Mouse (Mus musculus): Measurements from ENCODE around the gene Cadps2.

The Cadps2 gene

GRCm38 (mm10) chr6:23839009-23839811 lies at the start of gene Cadps2:
TSS of gene Cadps2 (minus strand) at chr6:23839421.
- DNase-seq, result peak; percentile 53

DNA sequence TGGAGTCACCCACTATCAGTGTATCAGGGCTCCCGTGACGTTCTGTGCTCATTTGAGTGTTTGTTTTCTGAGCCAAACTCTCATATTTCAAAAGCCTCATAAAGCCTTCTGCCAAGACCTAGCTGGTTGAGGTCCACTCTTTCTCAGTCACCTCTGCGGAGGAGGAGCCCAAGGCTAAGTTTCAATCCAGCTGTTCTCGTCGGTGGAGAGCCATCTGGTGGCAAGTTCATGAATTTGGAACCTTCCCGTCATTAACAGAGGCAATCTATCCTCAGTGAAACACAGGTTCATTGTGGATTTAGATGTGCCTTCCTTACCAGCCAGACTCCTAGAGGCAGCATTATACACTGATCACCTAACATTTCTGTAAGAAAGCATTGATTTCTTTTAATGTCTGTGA lies 47.2 kb upstream of the Cadps2 start:
- peak; percentile 33 for DNase-seq

GRCm38 (mm10) chr6:23876765-23877408 lies 37.7 kb upstream of the Cadps2 start:
- DNase-seq, result no peak

DNA sequence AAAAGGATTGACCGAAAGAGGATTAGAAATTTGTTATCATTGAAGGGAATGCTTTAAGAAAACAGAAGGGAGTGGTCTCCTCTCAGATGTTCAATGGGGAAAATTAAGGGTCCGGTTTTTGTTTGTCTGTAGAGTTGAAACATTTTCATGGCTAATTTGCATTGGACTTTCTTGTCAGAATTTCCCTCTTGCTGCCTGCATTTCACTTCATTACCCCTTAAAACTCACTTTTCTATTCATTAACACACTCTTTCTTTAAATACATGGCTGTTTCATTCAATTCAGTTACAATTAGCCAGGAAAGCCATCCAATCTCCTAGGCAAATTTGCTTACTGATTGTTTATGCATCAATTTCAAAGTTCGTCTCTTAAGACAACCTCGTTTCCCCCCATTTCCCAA lies 37.1 kb upstream of the Cadps2 start:
- no peak for DNase-seq

- DNase-seq, result no peak
These were observed 34.6 kb upstream of the Cadps2 start for GRCm38 (mm10) chr6:23873812-23874211.

DNA sequence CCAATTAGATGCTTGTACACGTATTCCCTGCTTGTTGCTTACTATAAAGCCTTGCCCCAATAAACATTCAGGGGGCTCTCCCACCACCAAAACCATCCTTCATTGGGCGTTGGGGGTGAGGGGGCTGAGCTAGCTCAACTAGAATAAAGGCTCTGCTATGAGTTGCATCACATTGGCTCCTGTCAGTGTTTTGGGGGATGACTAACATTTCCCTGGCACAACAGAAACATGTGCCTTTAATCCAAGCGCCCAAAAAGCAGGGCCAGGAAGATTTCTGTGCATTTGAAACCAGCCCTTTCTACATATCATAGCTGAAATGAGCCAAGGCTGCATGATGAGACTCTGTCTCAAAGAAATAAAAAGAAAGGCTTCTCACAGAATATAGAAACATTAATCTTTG lies 34.0 kb upstream of the Cadps2 start:
- DNase-seq, result no peak

DNA sequence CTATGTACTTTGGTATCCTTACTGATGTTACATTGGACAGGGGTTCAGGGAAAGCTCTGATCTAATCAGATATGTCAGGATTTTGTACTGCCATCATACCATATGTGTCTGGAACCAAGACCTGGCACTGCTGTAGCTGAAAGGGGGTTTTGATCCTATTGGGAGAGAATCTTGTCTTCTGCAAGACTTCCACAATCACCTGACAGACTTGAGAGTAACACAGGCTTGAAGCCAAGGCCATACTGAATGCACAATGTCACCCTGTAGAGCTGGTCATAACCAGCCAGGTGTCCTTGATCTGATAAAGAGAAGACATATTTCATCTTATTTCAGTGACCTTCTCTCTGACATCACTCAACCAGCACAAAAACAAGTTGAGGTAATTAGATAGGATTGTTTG lies 30.8 kb upstream of the Cadps2 start:
- DNase-seq, result no peak

DNA sequence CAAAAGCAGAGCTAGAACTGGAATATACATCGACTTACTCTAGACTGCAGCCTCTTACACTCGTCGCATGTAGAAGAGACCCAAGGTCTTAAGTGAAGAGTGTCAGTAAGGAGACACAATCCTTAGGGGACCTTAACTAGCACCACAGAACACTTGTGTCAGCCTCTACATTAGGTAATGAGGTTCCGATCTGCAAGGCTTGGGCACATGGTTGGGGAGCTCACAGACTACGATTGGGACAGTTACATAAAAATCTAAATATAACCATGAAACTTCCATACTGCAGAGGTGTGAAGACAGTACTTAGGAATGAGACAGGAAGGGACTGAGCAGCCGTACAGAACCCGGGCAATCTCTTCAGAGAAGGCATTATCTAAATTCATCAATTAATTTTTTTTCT lies 27.1 kb upstream of the Cadps2 start:
- no peak for DNase-seq

GRCm38 (mm10) chr6:23853464-23853863 lies 14.2 kb upstream of the Cadps2 start:
- DNase-seq, result no peak

- DNase-seq, result peak; percentile 5
These were observed 780 bp upstream of the Cadps2 start for GRCm38 (mm10) chr6:23840001-23840400.

GRCm38 (mm10) chr6:23838401-23839008 lies 716 bp downstream of the Cadps2 start:
- DNase-seq, result peak; percentile 63

- DNase-seq, result no peak
These were observed 1.6 kb downstream of the Cadps2 start for GRCm38 (mm10) chr6:23837631-23838030.

DNA sequence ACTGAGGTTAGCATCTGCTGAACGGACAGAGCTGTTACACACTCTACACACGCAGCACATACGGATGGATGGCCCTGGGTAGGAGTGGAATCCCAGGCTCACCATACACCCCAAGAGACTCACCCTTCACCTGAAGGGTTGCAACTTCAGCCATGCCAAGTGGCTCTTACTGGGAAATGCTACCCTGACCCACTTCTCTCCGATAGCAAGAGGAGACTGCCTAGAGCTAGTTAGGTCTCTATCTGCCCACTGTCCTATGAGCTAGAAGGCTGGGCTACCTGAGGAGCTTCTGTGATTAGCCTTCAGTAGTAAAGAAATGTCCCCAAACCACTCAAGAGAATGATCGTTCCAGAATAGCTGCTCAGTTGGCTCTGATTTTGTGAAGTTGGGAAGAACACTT lies 2.1 kb downstream of the Cadps2 start:
- DNase-seq, result no peak

DNA sequence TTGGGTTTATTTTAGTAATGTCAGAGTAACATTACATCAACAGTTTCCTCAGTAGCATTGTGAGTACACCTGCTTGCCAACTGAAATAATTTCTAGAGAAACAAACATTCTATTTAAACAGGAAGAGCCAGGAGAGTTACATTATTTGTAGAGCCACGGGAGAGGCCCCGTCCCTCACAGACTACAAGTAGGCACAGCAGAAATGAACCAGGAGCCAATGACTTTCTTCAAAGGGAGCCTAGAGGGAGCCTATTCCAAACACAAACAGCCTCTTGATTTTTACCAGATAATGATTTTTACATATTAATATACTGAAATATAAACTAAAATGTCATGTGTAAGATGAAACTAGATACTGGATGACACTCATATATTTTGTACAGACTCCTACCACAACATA lies 2.5 kb downstream of the Cadps2 start:
- no peak for DNase-seq

DNA sequence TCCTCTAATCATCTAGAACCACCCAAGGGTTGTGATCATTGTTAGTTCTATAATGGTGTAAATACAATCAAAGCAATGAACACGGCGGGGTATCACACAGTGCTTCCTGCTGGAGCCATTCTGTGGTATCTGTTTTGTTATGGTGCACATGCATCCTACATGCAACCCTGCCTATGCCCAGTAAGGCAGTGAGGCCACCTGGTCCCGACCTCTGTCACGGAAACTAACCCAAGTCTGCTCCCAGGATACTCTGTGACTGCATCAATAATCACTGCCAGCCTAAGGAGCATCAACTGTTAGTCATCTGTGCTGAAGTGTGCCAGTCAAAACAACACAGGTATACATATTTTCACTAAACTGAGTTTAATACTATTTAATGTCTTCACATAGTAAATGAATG lies 3.7 kb downstream of the Cadps2 start:
- no peak for DNase-seq

GRCm38 (mm10) chr6:23830741-23831140 lies 8.5 kb downstream of the Cadps2 start:
- DNase-seq, result no peak

DNA sequence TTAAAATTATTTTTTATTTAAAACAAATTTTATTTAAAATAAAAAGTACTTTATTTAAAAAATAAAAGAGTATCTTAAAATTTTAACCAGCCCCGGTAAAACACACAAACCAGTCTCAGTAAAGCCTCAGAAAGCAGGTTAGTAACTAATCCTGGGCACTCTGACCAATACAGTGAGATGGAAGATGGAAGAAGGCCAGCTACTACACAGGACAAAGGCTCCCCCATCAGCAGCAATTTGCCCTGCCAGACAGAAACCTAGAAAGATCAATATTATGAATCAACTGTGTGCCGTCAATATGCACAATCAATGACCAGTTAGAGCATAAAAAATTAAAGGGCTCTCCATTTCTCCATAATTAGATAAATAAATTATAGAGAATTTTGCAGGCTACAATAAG lies 9.9 kb downstream of the Cadps2 start:
- no peak for DNase-seq

- DNase-seq, result no peak
These were observed 17.4 kb downstream of the Cadps2 start for GRCm38 (mm10) chr6:23821819-23822218.

DNA sequence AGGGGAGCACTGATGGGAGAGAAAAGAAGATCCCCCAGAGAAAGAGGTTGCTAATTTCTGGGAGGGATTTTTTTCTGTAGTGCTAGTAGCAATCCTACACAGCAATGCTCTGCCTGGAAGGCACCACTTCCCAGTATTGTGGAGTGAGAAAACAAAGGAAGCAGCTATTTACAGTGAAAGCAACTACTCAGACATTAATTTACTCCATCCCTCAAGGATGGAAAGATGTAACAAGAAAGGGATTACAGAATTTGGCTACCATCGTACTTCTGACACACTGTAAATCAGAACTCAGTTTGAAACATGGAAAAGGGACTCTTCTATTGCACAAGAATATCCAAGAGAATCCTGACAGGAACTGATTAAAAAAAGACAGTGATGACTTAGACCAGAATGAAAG lies 29.1 kb downstream of the Cadps2 start:
- no peak for DNase-seq

DNA sequence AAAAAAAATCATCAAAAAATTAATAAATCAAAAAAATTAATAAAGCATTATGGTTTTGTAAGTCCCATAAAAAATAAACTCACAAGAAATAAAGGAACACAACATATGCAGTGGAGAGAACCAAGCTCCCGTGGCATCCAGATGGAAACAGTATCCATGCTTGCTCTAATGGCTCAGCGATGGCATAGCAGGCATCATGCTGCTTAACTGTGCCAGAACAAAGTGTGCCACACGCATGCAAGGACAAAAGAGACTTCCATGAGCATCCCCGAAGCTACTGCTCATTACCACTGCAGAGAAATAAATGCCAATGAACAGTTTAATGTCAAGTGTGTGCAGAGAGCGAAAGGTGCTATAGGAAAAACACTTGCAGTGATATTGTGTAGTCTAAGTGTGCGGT lies 29.9 kb downstream of the Cadps2 start:
- no peak for DNase-seq

GRCm38 (mm10) chr6:23805333-23805732 lies 33.9 kb downstream of the Cadps2 start:
- DNase-seq, result no peak

- no peak for DNase-seq
These were observed 47.4 kb downstream of the Cadps2 start for GRCm38 (mm10) chr6:23791822-23792221.

GRCm38 (mm10) chr6:23777641-23778040 lies 61.6 kb downstream of the Cadps2 start:
- DNase-seq, result no peak

GRCm38 (mm10) chr6:23762204-23762603 lies 77.0 kb downstream of the Cadps2 start:
- DNase-seq, result no peak
